Mouse (Mus musculus) 3T3-L1 (cell line): Measurements from ENCODE around the gene Exoc8.

ENCODE experiments used
- DNase-seq: peaks from one replicate; pipeline ENCODE4 v3.0.0-alpha.2; 2015; ENCODE audit warnings: low read depth, low spot score

Gene Exoc8

DNA sequence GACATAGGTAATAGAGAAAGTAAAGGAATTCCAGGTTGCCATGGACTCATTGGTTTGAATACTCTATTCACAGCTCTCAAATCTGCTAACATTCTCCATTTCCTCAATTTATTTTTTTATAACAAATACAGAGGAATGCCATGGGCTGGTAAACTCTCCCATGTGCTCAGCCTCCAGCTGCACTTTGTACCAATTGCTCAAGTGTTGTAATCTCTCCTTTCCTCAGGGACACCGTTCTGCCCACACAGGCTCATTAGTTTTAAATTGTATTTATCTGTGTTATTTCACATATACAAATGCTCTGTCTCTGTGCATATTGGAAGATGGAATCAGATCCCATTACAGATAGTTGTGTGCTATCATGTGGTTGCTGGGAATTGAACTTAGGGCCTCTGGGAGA is 44.0 kb downstream of the Exoc8 start:
- DNase-seq: no peak

- no peak for DNase-seq
Observed at GRCm38 (mm10) chr8:124845573-124845972, 51.9 kb downstream of the Exoc8 start.

DNA sequence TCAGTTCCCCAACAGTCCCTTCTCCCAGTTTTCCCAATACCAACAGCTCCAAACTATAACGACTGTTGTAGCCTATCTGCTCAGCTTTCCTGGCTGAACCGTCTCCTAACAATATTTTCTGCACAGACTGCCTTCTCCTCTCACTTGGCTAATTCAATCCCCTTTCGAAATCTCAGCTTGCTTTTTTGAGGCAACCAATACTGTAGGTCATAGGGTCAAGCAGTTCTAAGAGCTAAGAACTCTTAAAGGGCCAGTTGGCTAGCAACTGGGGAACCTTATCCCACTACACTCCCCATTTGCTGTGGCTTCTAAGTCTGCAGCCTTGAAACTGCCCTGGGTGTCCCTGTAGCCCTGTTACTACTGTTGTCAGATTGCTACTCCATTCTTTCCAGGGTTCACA is 52.4 kb downstream of the Exoc8 start:
- no peak for DNase-seq
